Mouse (Mus musculus) kidney, adult 2 months (tissue): ENCODE data around the gene Slc1a1.

Experiments used
- CTCF ChIP-seq: fragments of 200-500 bp; conservative IDR thresholded peaks from 2 replicates; pipeline ENCODE4 v1.5.1; 2011; ENCODE audit warnings: low read depth, mild to moderate bottlenecking, control low read depth, low read length, moderate library complexity, mixed read lengths; ENCODE audit not compliant: insufficient read depth, insufficient read length
- POLR2A ChIP-seq: fragments of 200-500 bp; IDR thresholded peaks from one replicate; pipeline ENCODE4 v1.6.1; 2011; ENCODE audit warnings: low read depth, low read length, control low read depth

- TF ChIP-seq CTCF (no peak), POLR2A (no peak)
Observed at GRCm38 (mm10) chr19:28838796-28839195, 3.9 kb downstream of the Slc1a1 start.
